Mouse (Mus musculus) neural tube, embryonic 10.5 days (tissue): Measurements from ENCODE around the gene Erich4.
A peak's percentile ranks its signal among the peaks of the same experiment; 100 is the strongest.

Source experiments
- DNase-seq: peaks from one replicate; pipeline ENCODE4 v3.0.0-alpha.2; 2017; ENCODE audit warnings: low spot score; ENCODE audit errors: extremely low spot score

Erich4 gene

DNA sequence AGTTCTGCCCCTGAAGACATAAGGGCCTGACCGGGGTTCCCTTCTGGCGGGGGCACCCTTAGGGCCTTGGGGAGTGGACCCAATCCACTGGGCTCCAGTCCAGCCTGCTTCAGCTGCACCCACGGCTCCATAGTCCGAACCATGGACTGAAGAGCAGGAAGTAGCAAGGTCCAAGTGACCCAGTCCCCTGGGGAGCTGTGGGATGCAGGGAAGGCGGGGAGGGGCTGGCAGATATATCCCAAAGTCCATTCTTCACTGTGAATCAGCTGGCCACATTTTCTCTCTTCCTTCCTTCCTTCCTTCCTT is at the start of gene Erich4:
TSS of gene Erich4 (minus strand) at position 187 of the 306 bp plus-strand sequence.
- no peak for DNase-seq

DNA sequence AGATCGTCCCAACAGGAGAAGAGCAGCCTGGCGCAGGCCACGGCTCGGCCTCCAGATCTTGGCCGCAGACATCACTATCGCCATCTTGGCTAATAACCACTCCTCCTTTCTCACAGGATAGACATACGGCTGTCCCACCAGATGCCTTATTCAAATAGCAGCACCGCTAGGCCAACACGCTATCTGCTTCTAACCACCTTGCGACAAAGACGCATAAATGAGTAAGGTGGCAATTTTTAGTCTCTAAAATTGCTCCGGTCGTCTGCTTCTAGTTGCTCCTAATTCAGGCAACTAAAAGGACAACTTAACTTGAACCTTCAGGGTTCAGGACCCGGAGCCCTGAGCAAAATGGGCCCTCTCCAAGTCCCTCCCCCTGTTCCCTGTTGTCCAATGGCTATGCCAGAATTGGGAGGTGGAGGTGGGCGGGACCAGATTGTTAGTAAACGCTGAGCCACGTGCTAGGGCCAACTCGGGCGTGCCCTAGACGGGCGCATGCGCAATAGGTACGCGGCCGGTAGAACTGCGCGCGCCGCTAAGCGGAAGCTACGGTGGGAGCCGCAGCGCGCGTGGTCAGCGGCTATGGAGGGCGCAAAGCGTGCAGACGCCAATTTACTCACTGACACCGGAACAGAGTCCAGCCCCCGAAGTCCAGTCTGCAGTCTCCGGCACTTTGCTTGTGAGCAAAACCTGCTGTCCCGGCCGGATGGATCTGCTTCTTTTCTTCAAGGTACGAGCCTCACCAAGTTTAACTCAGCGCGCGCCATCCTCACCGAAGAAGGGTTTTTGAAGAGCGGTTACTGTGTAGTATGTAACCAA is 43.2 kb upstream of the Erich4 start, which contains the start of the genes Bckdha and Exosc5:
TSS of gene Bckdha (minus strand) at position 325 of the 816 bp plus-strand sequence.
TSS of gene Exosc5 (plus strand) at position 508 of the 816 bp plus-strand sequence.
- DNase-seq: peak; percentile 97

DNA sequence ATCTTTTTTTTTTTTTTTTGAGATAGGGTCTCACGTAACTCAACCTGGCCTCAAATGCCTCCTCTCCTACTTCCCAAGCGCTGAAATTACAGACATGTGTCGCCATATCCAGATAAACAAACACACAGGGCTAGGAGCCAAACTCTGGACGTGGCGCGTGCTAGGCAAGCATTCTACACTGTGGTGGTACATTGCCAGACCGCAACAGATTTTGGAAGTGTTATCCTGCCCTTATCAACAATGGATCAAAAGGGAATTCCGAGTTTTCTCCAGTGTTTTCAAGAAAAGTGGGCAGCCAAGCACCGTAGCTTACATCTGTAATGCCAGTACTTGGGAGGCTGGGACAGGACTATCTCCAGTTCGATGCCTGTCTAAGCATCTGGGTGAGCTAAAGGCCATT is 42.1 kb upstream of the Erich4 start:
- no peak for DNase-seq

DNA sequence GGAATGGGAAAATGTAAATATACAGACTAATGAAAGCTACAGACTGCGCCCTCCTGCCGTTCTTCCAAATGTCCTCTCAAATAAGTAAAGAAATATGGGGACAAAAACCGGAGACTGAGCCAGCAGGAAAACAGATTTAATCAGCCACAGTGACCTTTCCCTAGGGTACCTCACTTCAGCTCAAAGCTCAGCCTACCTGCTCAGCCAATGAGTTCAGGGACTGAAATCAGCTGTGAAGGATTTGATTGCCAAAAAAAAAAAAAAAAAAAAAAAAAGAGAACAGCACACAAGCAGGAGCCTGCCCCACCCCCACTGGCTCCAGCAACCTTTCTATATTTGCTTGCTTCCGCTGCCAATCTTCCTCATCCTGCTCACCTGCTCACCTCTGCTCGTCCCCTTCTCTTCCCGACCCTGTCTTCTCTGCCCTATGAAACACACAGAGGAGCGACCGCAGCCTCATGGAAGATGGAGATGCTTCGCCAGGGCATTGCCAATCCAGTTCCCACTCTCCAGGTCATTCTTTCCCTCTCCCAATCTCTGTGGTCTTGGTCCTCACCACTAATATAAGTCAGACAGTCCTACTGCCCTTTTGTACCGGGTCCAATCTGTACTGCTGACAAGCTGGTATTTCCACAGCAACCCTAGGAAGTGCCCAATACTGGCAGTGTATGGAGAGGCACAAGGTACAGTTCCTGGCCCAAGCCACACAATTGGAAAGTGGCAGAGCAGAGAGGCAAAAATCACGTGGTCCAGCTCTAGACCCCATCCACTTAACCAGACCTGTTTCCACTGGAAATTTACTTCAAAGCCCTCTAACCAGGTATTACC is 40.1 kb upstream of the Erich4 start:
- no peak for DNase-seq

DNA sequence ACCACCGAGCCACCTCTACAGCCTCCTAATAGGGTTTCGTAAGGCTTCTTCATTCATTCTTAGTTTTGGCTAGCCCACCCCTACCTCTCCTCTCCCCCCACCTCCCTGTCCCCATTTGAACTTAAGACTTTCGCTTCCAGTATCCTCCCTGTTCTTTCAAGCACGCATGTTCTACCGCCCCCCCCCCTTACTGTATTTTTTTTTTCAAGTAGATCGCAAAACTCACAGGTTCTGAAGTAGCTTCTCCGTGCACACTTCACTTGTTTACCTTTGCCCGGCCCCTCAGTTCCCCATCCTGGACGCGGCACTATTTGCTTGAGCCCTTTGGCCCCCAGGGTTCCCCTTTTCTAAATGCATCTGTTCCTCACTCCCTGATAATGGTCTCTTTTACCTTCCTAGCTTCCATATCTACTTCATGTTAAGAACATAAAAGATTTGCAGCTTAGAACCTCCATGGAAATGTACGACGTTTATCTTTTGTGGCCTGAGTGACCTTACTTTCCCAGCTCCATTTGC is 36.6 kb upstream of the Erich4 start:
- DNase-seq: no peak

DNA sequence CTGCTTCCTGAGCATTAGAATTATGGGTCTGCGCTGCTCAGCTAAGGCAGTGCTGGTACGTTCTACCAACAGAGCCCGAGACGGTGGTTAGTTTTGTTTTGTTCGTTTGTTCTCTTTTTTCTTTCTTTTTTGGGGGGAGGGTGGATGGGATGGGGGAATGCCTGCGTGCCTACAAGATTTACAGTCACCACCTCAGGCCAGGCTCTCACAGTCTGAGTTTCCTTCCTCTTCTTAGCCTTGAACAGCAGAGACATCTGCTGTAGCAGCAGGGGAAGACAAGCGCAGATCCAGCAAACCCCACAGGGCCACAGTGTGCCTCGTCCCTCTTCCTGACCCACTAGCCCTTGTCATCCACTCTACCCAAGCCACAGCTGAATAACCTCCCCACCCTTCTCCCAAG is 35.6 kb upstream of the Erich4 start:
- no peak for DNase-seq

DNA sequence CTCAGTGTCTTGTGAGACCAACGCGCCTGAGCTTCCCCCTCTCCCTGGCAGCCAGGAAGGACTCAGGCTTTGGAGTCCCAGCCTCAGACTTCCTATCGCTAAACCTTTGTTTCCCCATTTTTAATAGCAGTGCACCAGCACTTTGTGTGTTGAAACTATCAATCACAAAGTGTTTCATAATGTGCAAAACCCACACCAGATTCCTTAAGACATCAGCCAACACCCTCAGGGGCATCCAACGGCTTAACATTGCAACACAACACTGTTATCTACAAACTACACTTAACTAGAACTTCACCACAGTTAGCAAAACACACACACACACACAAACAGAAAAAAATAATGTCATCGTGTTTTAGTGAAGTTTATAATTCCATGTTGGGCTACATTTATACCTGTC is 34.1 kb upstream of the Erich4 start:
- no peak for DNase-seq

DNA sequence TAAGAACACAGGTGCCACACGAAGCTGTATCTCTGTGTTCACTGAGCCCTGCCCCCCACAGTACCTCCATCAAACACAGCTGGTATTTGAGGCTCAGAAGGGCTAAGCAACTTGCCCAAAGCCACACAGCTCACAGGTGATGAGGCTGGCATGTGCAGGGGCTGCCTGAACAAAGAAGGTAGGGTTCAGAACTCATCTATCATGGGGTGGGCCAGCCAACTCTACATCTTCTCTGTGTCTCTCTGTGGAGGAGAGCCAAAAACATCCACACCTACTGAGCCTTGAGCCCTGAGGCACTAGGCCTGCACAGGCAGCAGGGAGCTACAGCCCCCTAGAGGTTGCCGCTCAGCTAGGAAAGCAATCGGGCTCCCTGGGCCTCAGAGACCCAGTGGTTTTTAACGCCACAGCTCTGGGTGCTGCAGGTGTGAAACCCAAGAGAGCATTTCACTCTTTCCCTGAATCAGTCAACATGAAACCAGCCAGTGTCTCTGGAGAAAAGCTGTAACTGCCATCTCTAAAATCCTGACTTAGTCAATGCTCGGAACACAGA is 32.0 kb upstream of the Erich4 start:
- DNase-seq: no peak

DNA sequence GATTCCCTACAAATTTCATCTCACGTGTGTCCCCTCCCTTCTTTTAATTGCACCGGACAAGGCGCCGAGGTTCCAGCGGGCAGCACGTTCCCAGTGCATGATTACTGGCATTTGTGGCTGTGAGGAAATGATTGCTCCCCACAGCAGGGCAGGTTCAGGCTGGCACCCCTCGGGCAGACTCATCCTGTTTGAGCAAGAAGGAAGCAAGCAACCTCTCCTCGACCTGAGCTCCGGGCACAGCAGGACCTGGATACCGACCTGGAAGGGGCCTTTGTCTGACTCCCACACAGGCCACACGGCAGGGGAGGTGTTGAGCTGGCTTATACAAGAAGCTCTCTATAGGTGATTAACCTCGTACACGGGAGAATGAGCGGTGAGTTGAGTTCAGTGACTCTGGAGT is 29.4 kb upstream of the Erich4 start:
- DNase-seq: no peak

DNA sequence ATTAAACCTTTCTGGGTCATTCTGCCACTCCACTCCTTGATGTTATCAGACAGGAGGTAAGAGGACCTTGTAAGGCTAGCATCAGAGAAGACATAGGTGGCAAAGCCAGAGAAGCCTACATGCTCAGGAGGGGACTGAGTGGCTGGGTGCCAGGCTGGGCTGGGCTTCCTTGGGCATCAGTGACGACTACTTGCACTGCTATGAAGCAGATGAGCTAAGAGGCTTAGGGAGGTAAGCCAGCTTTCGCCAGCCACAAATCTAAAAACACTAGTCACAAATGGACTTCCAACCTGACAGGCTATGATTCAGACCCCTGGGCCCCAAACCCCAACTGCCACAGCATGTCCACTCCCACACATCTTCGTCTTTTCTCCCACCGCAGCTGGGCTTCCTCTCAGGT is 28.9 kb upstream of the Erich4 start:
- no peak for DNase-seq

DNA sequence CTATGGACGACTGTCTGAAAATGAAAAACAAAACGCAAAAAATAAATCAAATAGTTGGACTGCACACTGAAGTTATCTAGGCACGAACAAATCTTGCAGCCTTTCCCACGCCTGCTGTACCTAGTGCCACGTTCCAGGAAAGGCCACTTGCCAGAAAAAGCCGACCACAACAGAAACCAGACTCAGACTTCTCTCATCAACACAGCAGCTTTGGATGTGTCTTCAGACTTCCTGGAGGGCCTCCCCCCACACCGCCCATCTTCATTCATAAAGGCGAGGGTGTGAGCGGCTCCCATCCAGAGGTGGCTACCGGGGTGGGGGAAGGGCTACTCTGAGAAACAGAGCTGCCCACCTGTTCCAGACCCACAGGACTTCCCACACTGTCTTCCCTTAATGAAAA is 28.4 kb upstream of the Erich4 start:
- no peak for DNase-seq

DNA sequence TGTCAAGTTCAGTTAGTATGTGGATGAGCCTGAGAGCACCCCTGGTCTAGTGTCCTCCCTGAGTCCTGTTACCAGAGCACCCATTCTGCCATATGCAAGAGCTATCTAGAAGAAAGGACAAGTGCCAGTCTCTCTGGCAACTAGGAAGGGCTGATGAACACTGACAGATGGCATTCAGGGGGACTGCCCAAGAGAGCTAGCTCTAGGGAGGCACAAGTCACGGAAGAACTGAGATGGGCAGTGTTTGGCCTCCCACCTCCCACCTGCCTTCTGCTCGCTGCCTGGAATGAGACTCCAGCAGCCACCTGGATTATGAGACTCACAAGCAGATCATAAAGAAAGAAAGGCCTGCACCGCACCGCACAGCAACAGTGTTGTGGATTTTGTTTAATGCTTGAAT is 24.1 kb upstream of the Erich4 start:
- no peak for DNase-seq

DNA sequence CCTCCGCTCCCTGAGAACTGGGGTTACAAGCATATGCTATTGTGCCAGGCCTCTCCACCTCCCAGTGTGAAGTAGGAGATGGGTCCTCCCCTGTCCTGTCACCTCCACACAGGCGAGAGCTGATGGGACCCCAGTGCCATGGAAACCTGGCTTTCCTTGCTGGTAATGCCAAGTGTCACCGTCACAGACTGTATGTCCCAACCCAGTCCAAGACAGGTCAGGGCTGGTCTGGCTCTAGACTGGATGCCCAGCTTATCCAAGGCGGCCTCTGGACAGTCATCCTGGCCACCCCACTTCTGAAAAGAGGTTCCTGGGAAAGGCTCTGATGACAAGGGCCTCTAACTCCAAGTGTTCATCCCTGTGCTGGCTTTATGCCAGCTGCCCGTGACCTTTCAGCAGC is 21.4 kb upstream of the Erich4 start:
- no peak for DNase-seq

DNA sequence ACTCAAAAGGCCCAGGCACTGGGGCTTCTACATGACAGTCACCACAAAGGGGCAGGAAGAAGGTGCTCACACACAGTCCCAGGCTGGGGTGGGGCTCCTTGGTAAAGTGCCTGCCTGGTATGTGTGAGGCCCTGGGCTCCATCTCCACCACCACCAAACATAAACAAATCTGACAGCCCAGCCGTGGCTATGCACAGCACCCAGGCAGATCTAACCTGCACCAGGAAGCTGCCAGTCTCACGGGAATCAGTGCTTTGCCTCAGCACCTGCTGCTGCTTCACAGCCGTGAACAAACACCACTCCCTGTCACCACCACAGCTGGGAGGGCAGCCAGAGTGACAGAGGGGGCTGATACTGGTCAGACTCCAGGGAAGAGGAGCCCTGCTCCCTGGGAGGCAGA is 20.7 kb upstream of the Erich4 start:
- no peak for DNase-seq

DNA sequence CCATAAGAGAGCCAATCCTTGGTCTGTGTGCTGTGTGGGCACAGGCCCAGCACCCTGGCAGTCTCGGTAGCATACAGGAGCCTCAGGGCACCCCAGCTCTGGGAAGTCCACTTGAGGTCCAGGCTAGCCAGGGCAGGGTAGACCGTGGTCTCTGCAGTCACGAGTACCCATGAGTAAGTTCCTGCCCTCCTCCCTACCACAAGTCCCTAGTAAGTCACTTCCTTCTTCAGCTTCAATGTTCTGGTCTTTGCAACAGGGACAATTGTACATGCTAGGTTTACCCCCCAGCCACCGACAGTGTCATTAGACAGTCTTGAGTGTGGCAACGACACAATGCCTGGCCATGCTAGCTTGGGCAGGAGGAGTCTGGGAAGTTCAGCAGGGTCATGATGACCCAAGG is 17.0 kb upstream of the Erich4 start:
- DNase-seq: no peak

DNA sequence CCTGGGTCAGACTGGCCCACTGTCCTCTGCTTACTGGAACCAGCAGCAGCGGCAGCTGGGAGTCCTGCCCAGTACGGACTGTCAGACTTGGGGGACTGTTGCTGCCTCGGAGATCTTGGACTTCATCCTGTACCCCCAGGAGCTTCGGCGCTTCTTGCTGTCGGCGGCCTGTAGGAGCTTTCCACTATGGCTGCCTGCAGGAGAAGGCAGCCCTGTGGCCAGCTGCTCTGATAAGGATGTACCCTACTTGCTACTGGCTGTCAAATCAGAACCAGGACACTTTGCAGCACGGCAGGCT is 12.6 kb upstream of the Erich4 start:
- DNase-seq: no peak

DNA sequence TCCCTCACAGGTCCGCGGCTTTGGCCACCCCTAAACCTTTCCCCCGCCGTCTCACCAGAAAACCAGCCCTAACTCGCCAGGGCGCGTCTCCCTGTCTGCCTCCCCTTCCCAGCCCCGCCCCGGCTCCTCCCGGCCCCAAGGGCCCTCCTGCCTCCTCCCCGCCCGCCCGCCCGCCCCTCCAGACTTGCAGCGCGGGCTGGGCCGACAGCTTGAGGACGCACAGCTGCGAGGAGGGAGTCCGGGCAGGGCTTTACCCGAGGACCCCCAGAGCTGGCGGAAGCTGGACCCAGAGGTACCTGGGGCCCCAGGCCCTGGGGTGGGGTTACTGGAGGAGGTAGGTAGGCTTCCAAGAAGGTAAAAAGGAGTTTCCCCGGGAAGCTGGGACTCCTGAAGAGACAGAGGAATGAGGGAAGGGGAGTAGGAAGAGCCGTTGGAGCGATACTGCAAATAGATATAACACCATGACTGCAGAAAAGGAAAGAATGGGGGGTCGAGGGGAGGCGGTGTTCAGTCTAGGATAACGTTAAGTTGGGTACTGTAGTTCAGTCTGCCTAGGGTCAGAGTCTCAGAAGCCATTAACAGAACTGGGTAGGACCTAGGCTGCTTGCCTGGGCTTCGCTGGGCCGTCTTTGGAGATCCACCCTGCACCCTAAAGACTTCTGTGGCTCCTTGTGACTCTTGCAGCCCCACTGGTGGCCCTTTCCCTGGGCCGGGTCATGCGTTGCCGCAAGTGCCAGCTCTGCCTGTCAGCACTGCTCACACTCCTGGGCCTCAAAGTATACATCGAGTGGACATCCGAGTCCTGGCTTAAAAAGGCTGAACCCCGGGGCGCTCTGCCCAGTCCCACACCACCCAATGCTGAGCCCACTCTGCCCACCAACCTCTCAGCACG is 12.0 kb upstream of the Erich4 start:
- peak; percentile 54 for DNase-seq

DNA sequence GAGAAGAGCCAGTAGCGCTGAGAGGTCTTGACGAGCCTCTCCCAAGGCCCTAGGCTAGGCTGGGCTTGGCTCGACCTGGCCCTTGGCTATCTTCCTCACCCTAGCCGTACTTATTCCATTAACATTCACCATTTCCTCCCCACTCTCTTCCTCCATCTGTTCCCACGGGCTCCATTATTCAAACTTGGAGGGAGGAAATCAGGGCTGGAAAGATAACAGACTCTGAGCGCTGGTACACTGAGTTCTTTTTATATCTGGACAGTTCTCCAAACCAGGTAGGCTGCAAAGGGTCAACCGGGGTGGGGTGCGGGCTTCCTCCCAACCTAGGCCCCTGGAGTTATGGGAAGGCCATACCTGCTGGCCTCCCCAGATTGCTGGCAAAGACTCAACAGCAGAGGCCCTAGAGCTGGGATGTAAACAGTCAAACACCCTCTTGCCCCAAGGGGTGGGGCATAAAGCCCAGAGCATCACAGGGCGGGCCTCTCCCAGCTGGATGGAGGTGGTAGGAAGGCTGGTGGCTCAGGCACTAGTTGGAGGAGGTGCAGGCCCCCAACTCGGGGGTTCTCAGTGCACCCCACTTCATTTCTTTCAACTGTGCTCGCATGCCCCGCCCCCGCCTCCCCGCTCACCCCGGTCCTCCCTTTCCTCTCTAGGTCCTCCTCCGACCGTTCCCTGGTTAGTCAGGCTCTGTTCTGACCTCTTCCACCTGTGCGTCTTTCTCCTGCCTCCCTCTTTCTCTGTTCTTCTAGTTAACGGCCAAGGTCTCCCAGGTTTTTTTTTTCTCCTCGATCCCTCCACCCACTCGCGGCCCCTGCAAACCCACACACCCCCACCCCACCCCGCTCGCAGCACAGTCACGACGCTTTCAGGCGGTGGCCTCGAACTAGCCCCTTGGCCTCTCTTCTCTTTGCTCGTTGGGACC is 11.1 kb upstream of the Erich4 start, which contains the start of gene B3gnt8:
TSS of gene B3gnt8 (plus strand) at position 146 of the 922 bp plus-strand sequence.
- DNase-seq: no peak

DNA sequence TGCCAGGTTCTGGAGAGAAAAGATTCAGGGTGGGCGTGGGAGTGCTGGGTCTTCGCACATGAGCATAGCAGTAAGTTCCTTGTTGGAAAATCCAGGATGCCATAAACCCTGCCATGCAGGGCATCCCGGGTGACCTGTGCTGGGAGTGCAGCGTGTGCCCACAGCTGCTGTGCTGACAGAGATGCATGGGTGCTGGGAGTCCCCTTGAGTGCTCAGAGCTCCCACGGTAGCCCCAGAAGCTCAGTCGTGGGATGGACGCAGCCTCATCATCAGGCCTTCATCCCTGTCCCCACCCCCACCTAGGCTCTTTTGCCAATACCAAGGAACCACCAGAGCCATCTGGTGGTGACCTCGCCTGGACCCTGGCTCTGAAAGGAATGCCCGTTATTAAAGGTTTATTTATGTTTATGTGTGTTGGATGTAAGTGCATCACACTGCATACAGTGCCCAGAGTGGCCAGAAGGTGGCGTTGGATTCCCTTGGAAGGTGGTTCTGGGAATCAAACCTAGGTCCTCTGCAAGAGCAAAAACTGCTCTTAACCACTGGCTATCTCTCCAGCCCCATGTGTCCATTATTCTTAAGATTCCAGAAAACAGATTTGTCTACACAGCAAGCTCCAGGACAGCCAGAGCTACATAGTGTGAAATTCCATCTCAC is 10.0 kb upstream of the Erich4 start:
- DNase-seq: no peak

DNA sequence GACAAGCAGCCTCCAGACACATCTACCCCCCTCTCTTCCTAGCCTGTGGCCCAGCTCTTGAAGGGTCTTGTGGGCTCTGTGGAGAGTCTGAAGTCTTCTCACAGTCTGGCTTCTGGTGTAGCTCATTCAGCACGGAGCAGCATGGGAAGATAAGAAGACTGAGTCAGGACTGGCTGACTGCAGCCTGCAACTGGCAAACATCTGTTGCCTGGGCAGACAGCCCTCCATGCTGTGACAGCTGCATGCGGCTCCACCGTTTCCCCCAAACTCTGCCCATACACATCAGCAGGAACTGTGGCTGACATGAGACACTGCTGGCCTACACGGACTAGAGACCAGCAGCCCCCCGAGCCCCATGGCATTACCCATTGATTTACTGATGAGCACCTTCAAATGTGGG is 9.2 kb upstream of the Erich4 start:
- no peak for DNase-seq
